Mouse (Mus musculus) lung, adult 2 months (tissue): ENCODE results near the gene Hnrnpa1.

ENCODE experiments used
- CTCF ChIP-seq: fragments of 200-500 bp; IDR thresholded peaks from 2 replicates; pipeline ENCODE4 v1.5.1; 2011; ENCODE audit warnings: mild to moderate bottlenecking, low read length, control low read depth; ENCODE audit not compliant: insufficient read depth
- POLR2A ChIP-seq: fragments of 200-500 bp; IDR thresholded peaks from 2 replicates; pipeline ENCODE4 v1.6.1; 2011; ENCODE audit warnings: low read depth, mild to moderate bottlenecking, control low read depth, low read length, borderline replicate concordance; ENCODE audit errors: extremely low read depth

DNA sequence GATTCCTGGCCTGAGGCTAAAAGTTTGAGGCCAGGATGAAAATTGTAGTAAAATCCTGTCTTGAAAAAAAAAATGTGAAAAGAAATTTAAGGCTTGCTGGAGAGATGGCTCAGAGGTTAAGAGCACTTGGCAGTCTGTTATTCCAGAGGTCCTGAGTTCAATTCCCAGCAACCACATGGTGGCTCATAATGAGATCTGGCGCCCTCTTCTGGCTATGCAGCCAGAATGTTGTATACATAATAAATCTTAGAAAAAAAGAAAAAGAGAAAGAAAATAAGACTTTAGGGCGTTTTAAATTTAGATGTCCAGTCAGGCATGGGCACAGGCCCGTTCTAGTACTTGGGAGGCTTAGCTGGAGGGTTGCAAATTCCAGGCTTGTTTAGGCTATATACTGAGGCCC is 39.5 kb downstream of the Hnrnpa1 start:
- no peak for TF ChIP-seq POLR2A
- no peak for TF ChIP-seq CTCF
